Mouse (Mus musculus): ENCODE measurements around the gene Gm16223. TPM values are rescaled to one million over a fixed set of nuclear protein-coding genes. Genes with fewer than 3 reads are reported as not detected.

Gene Gm16223
- total RNA-seq, 1 experiment from 2014 or later: not detected

DNA sequence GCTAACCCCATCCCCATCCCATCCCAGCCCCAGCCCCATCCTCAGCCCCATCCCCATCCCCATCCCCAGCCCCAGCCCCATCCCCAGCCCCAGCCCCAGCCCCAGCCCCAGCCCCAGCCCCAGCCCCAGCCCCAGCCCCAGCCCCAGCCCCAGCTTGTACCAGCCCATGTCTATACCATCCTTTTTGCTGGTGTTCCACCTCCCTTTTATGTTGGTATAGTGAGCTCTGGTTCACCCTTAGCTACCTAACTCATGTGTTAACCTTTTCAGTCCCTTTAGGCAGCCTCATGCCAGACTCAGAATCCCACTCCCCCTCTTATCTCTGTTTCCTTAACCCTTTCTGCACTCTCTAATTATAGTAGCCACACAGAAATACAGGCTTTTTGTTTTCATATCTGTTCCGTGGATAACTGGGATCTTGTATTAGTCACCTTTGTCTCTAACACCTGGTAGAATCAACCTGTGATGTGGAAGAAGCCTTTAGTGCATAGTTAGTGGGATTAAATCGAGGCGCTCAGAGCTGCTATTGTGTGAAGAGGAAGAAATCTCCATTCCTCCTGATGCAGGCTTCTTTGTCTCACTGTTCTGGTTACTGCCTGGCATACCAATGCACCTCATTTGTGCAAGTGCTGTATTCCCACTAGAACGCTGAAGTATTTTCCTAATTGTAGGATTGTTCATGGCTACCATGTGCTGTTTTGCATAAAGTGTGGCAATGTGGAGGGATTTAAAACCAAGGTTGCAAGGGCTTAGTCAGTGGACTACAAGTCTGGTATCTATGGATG is 144.0 kb downstream of the Gm16223 start:
- no peak for ATAC-seq (ENCODE audit: extremely low read depth, insufficient number of reproducible peaks, low FRiP score, poor library complexity, severe bottlenecking)

GRCm38 (mm10) chr5:42212353-42212752 is 144.6 kb downstream of the Gm16223 start:
- no peak for ATAC-seq (ENCODE audit: extremely low read depth, insufficient number of reproducible peaks, low FRiP score, poor library complexity, severe bottlenecking)

DNA sequence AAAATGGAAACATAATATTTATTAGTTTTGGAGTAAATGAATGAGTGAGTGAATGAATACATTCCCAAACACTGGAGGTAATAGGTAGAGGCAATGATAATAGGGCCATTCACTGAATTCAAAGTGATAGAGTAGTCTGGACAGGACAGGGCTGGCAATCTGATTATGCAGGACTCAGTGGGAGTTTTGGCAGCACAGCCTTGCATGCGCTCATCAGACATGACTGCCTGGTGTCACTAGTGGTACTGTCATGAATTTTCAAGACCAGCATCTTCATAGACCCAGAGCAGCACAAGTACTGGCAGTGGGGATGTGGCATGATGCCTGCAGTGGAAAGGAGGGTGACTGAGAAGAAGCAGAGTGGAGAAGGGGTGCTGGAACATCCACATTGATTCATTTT is 157.1 kb downstream of the Gm16223 start:
- no peak for ATAC-seq (ENCODE audit: extremely low read depth, insufficient number of reproducible peaks, low FRiP score, poor library complexity, severe bottlenecking)

- no peak for ATAC-seq (ENCODE audit: extremely low read depth, insufficient number of reproducible peaks, low FRiP score, poor library complexity, severe bottlenecking)
Measured at GRCm38 (mm10) chr5:42228631-42229030, 160.9 kb downstream of the Gm16223 start.

DNA sequence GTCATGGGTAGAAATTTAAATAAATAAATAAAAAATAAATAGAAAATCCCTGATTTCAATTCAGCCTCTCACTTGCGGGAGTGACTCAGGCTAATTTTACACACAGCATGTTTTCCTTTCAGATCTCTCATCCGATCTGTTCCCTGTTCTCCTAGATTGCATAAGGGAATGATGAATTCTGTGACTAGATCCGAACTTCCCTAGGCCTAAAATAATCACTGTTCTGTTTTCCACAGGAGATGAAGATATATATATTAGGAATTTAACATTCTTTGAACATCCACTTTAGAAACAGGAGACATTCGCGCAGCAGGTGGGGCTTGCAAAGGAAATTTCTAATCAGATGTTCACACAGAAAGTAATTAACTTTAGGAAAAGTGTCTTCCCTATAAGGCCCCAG is 171.5 kb downstream of the Gm16223 start:
- no peak for ATAC-seq (ENCODE audit: extremely low read depth, insufficient number of reproducible peaks, low FRiP score, poor library complexity, severe bottlenecking)

DNA sequence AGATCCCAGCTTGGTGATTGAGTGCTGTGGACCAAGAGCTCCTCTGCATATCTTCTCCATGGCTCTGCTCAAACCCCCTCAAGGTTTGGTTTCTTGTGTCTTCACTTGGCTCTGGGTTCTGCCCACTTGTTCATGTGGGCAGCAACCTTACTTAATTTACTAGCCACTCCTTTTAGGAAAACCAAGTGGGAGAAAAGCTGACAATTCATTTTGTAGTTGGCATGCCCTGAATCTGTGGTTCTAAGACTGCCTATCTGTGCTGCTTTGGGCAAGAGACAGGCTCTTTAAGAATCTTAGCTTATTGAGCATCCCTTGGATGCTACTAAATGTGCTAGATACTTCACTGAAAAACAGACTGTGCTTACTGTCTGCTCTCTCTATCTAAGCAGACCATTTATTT is 172.0 kb downstream of the Gm16223 start:
- ATAC-seq (ENCODE audit: extremely low read depth, insufficient number of reproducible peaks, low FRiP score, poor library complexity, severe bottlenecking): no peak

GRCm38 (mm10) chr5:42250376-42250775 is 182.6 kb downstream of the Gm16223 start:
- no peak for ATAC-seq (ENCODE audit: extremely low read depth, insufficient number of reproducible peaks, low FRiP score, poor library complexity, severe bottlenecking)

Other genes starting within 250 kb of the Gm16223 start
- gene Bod1l, start 223.6 kb upstream of the Gm16223 start, total RNA-seq (2017): 64.5 and 65.5 TPM in 2 replicates

All from neutrophil, adult 5-6 weeks (primary cell).